Mouse (Mus musculus): Measurements from ENCODE around the gene Bmi1.
A peak's percentile ranks its signal among the peaks of the same experiment; 100 is the strongest.

Bmi1 gene

GRCm38 (mm10) chr2:18722208-18722830, 45.5 kb downstream of the Bmi1 start:
- DNase-seq (ENCODE audit: low read depth, low spot score): no peak

- DNase-seq (ENCODE audit: low read depth, low spot score): no peak
These were observed 47.6 kb downstream of the Bmi1 start for GRCm38 (mm10) chr2:18724462-18724861.

- DNase-seq (ENCODE audit: low read depth, low spot score): no peak
These were observed 49.1 kb downstream of the Bmi1 start for GRCm38 (mm10) chr2:18725880-18726279.

- DNase-seq (ENCODE audit: low read depth, low spot score): peak; percentile 78
These were observed 54.9 kb downstream of the Bmi1 start for GRCm38 (mm10) chr2:18731718-18732117.

- DNase-seq (ENCODE audit: low read depth, low spot score): no peak
These were observed 57.7 kb downstream of the Bmi1 start for GRCm38 (mm10) chr2:18734394-18735127.
